Mouse (Mus musculus) v-Abl transformed pro-B cells (cell line): ENCODE measurements around the gene Efnb2.

Source experiments
- in situ Hi-C, 2 experiments: fragments of 400-800 bp; cut with MboI; formaldehyde crosslinking; loops; one replicate each; pipeline ENCODE4 v1.15.1; 2025; ENCODE audit not compliant: unreplicated experiment in 2 of 2

Gene Efnb2

GRCm38 (mm10) chr8:8661103-8661758, at the start of gene Efnb2:
Gene Efnb2, minus strand, starts transcription at chr8:8661242.
- in situ Hi-C loops: no loop called here

- in situ Hi-C loops: no loop called here
Observed at GRCm38 (mm10) chr8:8704813-8705212, 43.8 kb upstream of the Efnb2 start.

GRCm38 (mm10) chr8:8703668-8704067, 42.6 kb upstream of the Efnb2 start:
- in situ Hi-C loops: no loop called here

- in situ Hi-C loops: no loop called here
Observed at GRCm38 (mm10) chr8:8700821-8701220, 39.8 kb upstream of the Efnb2 start.

- in situ Hi-C loops: no loop called here
Observed at GRCm38 (mm10) chr8:8700229-8700628, 39.2 kb upstream of the Efnb2 start.

- in situ Hi-C loops: loop anchor here in 1 of 2 experiments (10.0 kb wide), 1 partner anchor 1284 kb away; the partner anchor contains the start of genes Abhd13 and Lig4
Observed at GRCm38 (mm10) chr8:8690146-8691092, 29.4 kb upstream of the Efnb2 start, which contains the start of gene Arglu1. Gene Arglu1, minus strand, starts transcription at chr8:8690521.

GRCm38 (mm10) chr8:8689454-8690145, 28.6 kb upstream of the Efnb2 start:
- in situ Hi-C loops: loop anchor here in 1 of 2 experiments (10.0 kb wide), 1 partner anchor 1285 kb away; the partner anchor contains the start of genes Abhd13 and Lig4

GRCm38 (mm10) chr8:8688823-8689453, 27.9 kb upstream of the Efnb2 start:
- in situ Hi-C loops: no loop called here

- in situ Hi-C loops: no loop called here
Observed at GRCm38 (mm10) chr8:8685517-8685916, 24.5 kb upstream of the Efnb2 start.

GRCm38 (mm10) chr8:8682697-8683096, 21.7 kb upstream of the Efnb2 start:
- in situ Hi-C loops: no loop called here

- in situ Hi-C loops: no loop called here
Observed at GRCm38 (mm10) chr8:8678236-8678635, 17.2 kb upstream of the Efnb2 start.

- in situ Hi-C loops: no loop called here
Observed at GRCm38 (mm10) chr8:8674864-8675263, 13.8 kb upstream of the Efnb2 start.

- in situ Hi-C loops: no loop called here
Observed at GRCm38 (mm10) chr8:8661759-8662138, 707 bp upstream of the Efnb2 start.

GRCm38 (mm10) chr8:8660307-8661098, 539 bp downstream of the Efnb2 start:
- in situ Hi-C loops: no loop called here

GRCm38 (mm10) chr8:8659503-8660306, 1.3 kb downstream of the Efnb2 start:
- in situ Hi-C loops: no loop called here

- in situ Hi-C loops: no loop called here
Observed at GRCm38 (mm10) chr8:8658426-8659224, 2.4 kb downstream of the Efnb2 start.

- in situ Hi-C loops: no loop called here
Observed at GRCm38 (mm10) chr8:8657692-8658355, 3.2 kb downstream of the Efnb2 start.
